Mouse (Mus musculus) lung, postnatal 25 days (tissue): ENCODE data around the gene Cbx4.

Source experiments
- DNase-seq: peaks from one replicate; pipeline ENCODE4 v3.0.0; 2022; ENCODE audit warnings: low spot score

Gene Cbx4

DNA sequence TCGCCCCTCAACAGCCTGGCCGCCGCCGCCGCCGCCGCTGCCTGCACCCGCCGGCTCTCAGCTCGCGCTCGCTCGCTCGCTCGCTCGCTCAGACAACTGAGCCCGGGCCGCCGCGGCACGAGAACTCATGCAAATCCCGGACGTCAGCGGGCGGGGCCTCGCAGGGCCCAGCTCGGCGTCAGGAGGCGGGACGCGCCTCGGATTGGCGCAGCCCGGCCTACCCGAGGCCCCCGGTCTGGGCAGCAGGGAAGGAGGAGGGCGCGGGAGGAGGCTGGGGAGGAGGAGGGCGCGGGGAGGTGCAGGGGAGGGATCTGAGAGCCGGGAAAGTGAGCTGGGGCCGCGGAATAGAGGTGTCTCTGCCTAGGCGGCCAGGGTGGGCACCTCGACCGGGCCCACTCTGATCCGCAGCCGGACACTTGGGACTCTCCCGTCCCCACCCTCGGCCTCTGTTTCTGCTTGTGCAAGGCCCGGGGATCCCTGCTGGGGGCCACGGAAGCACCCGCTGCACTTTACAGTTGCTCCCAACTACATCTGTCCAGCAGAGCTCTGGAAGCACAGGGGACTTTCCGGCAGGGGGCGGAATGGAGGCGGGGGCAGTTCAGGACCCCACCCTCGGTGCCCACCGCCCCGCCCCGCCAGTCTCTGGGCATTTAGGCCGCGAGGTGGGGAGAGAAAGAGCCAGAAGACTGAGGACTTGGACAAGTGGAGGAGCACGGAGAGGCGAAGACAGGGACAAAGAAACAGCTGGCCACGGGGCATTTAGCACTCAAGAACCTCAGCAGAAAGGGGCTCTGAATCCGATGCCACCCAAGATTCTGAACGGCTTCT lies at the start of gene Cbx4:
Gene Cbx4, minus strand, starts transcription at position 78 of the 828 bp plus-strand sequence.
- DNase-seq, result peak; percentile 94

- DNase-seq, result no peak
Observed at GRCm38 (mm10) chr11:119134586-119134985, 48.6 kb upstream of the Cbx4 start.

DNA sequence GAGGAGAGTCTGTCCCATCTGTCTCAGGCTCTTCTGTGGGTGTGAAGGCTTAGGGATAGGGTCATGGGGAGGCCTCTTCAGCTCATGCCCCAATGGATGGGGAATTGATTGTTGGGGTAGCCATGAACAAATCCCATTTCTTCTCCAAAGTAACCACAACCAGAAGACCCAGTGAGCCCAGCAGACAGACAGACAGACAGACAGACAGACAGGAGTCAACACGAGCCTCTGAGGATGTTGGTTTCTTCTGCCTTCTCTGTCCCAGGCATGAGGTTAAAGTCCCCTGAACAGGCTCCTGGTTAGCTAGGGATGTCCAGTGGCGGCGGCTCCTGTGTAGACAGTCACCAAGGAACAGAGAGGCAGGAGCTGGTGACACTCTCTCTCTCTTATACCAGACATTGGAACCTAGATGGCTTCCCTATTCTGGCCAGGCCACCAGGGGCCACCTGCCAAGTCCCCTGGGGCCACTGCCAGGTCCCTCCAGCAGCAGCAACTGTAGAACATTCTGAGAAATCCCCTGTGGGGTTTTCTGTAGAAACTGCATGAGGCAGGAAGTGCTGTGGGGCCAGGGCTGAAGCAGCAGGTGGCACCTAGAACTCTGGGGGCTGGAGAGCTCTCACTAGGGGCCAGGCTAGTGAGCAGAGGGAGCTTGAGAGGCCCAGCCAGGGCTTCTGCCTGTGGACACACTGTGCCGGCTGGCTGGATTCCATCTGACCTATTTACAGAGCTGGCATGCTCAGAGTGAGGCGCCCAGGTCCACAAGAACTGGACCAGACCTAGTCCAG lies 47.6 kb upstream of the Cbx4 start:
- DNase-seq, result peak; percentile 36

DNA sequence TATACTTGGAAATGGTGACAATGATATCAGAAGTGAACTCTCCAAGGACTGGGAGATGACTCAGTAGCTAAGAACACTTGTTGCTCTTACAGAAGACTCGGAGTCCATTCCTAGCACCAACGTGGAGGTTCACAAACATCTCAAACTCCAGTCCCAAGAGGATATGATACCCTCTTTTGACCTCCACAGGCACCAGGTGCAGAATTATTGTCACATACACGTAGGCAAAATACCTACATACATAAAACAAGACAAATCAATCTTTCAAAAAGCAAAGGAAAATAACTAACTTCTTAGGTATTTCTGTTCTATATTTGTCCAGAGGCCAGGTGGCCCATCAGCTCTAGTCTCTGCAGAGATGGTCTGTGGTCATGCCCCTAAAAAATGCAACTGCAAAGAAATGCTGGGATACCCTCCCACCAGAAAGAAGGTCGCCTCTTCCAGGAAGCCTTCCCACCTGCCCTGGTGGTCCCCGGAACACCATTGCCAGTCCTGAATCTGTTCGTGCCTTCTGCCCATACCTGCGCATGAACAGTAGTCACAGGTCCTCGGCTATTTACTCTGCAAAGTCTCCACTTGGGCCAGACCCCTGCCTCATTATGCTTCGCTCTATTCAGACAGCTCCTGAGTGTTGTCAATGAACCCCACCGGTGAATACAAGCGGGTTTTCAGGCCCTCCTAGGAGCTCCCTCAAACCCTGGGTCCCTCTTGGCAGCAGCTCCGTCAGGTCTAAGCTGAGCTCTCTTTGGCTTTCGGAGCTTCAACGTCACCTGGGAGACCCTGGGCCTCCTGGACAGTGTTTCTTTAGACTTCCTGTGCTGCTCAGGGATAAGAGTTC lies 46.4 kb upstream of the Cbx4 start:
- no peak for DNase-seq

- DNase-seq, result no peak
Observed at GRCm38 (mm10) chr11:119130081-119130765, 44.2 kb upstream of the Cbx4 start.

- no peak for DNase-seq
Observed at GRCm38 (mm10) chr11:119129281-119130058, 43.4 kb upstream of the Cbx4 start.

DNA sequence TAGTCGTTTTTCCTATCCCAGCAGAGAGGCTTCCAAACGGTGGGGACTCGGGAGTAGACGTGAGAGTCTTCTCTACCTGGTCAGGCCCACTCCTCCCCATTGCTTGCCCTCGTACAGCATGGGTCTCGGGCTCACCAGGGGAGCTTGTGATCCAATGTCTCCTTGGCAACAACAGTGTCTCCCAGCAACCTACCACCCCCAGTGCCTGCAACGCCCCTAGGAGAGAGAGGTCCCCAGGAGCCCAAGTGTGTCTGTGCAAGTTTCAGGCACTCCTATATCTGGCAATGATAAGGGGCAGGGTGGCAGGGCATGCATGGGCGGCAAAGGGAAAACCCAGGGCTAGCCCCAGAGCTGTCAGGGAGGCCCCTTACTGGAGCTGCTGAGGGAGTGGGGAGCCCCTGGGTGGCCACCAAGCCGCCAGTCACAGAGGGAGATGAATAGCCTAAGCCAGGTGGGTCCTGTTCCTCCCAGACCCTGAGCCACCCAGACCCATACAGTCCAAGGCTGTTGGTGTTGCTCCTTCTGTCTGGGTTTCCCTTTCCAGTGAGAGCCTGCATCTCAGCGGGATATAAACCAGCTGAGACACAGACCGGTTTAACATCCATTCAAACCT lies 42.8 kb upstream of the Cbx4 start:
- DNase-seq, result no peak

DNA sequence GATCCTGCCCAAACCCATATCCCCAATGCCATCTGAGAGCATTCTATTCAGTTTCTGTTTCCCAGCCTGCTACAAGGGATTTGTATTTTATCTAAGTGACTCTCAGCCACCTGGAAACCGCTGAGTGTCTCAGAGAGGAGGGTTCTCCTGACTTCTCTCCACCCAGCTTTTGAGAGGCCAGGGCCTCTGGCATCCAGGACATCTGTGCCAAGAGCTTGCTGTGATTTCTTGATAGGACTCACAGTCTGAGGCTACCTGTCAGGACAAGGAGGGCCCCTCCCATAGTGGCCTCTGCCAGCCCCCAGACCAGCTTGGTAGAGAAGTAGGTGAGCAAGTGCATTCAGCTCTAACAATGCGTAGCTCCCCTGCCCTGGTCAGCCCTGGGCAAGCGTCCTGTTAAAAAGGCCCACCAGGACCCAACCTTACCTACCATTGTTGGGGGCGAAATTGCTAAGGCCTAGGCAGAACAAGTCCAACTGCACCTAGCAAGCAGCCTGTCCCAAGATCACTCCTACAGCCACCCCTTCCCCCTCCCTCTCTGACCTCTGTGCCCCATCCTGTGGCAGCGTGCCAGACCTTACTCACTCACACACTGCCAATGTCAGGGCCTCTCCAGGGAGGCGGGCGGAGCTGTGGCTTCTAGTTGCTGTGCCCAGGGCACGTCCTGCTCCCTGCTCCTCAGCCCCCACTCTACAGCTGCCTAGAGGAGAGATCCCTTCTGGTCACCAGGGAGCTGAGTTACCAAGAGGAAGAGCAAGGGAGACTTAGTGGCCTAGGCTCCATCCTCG lies 41.9 kb upstream of the Cbx4 start:
- peak; percentile 79 for DNase-seq

- peak; percentile 21 for DNase-seq
Observed at GRCm38 (mm10) chr11:119127147-119127546, 41.1 kb upstream of the Cbx4 start.

DNA sequence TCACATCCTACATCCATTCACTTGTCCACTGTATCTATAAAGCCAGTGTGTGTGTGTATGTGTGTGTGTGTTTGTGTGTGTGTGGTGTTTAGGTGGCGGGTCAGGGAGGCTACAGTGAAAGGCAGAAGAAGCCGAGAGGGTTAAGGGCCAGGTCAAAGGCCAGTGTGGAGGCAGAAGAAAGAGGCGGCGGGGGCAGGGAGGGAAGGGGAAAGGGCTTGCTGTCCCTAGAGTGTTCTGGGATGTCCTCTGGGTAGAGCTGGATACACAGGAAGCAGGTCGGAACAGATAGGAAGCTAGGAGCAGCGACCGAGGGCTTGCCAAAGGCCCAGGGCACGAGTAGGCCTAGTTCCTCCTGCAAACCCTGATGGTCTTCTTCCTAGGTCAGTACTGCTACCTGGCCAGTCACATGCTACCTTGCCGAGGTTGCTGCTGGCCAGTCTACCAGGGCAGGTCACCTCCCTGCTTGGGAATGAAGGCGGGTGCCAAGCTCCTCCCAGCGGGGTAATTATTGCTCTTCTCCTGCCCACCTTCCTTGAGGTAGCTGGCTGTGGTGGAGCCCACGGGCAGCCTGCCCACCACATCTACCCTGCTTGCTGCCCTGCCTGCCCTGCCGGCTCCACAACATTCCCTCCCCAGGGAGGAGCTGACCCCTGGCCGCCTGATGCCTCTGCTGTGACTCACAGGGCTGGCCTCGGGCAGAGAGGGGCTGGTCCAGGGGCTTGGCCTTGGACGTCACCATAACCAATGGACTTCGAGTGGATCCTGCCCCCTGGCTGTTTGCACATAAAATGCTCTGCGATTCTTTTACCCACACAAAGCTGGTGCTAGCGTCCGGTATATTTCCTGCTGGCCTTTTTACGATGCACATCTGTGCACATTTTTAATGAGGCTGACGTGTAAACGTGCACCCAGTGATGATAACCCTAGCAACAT lies 40.2 kb upstream of the Cbx4 start:
- DNase-seq, result peak; percentile 95

DNA sequence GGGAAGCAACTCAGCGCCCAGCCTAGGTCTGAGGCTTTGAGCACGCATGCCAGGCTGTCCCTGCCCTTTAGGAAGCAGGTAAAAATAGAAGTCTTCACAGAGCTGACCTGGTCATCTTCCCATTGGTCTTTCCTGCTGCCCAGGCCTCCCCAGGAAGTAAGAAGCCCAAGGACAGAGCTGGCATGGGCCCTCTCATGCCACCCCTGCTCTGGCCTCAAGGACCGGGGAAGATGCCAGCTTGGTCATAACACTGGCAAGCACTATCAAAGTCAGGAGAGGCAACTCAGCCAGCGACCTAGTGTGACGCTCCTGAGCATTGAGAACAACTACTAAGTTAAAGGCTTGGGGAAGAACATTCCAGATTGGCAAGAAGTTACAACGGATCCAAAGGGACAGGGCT lies 38.5 kb upstream of the Cbx4 start:
- DNase-seq, result no peak

- DNase-seq, result no peak
Observed at GRCm38 (mm10) chr11:119123522-119124319, 37.7 kb upstream of the Cbx4 start.

GRCm38 (mm10) chr11:119122396-119122795 lies 36.4 kb upstream of the Cbx4 start:
- DNase-seq, result no peak

DNA sequence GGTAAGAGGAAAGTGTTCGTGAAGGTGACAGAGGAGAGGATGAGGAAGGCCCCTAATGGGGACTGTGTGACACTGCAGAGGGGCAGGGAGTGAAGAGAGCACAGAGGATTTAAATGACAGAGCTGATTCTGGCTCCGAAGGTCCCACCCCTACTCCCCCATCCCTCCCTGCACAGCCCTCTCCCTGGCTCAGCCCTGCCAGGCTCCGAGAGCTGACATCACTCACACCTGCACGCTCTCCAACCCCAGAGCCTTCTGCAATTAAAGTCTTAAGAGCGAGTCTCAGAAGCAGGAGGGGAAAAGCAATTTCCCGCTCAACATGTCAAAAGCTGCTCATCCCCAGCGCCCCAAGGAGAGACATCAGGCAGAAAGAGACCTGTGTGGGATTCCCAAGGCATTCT lies 32.9 kb upstream of the Cbx4 start:
- no peak for DNase-seq

DNA sequence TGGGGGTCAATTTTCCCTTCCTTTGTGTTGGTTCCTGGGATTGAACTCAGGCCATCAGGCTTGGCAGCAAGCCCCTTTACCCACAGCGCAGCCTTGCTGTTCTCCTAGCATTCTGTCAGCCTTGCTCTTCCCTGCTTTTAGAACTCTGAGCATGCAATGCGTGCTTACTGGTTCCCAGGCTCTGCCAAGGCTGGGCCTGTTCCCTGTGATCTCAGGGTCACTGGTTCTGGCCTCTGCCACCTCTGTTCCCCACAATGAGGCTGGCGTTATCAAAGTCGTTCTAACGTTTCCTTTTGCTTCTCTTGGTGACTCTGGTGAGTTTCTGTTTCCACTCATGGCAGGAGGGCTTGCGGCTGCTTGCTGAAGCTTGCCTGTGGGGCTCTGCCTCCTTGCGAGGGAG lies 31.9 kb upstream of the Cbx4 start:
- no peak for DNase-seq

DNA sequence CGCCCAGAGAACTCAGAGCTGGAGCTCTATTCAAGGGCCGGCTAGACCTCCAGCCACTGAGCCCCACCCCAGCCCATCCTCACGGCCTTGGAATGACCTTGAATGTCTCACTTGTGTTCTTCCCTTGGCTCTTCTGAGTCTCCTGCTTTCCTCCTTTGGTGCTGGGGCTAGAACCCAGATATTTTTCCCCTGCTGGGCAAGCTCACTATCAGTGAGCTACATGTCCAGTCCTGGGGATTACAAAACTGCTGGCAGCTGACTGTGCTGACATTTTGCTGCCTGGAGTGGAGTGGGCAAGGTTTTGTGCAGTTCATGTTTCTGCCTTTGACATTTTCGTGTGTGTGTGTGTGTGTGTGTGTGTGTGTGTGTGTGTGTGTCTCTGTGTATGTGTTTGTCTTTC lies 31.0 kb upstream of the Cbx4 start:
- DNase-seq, result no peak

- no peak for DNase-seq
Observed at GRCm38 (mm10) chr11:119112721-119113120, 26.7 kb upstream of the Cbx4 start.

DNA sequence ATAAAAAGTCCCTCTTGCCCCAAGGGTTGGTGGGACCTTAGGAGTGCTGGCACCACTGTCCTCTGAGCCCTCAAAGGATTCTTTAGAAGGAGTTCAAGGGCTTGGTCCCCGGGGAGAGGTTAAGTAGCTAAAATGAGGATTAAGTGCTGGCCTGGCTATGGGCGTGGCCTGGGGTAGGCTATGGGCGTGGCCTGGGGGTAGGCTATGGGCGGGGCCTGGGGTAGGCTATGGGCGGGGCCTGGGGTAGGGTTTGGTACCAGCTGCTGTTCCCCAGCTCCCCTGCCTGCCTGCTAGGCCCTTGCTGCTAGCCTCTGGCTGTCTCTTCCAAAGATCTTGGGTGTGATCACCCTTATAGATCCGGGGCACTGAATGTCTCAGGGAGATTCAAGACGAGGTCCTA lies 25.3 kb upstream of the Cbx4 start:
- DNase-seq, result no peak
